Mouse (Mus musculus): ENCODE results near the gene Lat2.
"Not testable (repeated sequence)": the region's sequence is repeated elsewhere in the genome, so short reads cannot be mapped to it uniquely, and the experiment has no call there.

Gene Lat2

DNA sequence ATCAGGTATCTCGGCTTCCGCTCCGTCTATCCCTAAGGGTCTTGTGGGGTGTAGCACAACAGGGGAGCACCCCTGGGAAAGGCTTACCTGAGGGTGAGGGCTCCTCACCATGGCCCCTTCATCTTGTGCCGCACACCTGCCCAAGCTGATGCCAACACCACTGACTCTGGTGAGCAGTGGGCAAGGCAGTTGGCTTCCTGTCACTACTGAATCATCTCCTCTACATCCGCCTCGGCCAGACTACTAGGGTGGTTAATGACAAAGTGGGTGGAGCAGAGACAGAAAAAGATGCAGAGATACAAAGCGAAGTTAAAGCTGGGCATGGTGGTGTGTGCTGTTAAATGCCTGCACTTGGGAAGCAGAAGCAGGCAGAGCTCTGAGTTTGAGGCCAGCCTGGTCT lies at the start of gene Lat2:
TSS of gene Lat2 (minus strand) at position 224 of the 400 bp plus-strand sequence.
- DNase-seq (ENCODE audit: low spot score in 2 of 2) = no peak

DNA sequence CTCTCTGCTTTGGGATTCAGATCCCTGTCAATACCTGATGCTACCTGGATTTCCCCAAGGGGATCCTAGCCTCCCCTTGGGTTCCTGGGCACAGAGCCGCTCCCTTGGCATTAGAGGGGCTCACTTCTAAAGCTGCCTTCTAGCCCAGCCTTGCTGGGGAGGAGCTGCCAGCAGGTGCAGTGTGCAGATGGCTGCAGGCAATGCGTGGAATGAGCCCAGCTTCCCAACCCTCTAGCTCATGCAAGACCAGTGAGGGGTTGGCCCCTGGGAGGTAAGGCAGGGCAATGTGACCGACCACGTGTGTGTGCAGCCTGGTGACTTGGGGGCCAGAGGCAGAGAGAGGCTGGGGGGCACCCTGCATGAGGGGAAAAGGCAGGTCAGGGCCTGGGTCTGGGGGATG lies 41.9 kb upstream of the Lat2 start:
- no peak for DNase-seq (ENCODE audit: low spot score in 2 of 2)

DNA sequence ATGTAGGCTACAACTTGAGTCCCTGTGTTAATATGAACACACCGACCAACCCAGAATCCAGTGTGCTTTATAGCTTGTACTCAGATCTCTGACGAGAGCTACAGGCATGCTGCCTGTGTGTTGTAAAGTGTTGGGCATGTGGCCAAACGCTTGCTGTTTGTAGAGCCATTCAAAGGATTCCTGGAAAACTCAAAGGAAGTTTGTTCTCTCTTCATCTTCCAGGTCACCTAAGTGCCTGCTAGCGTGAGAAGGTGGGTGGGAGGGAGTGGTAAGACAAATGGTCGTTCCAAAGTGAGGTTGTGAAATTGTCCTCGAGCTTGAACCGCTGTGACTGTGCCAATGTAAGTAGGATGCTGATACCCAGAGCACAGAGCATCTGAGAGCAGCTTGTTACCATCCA lies 37.2 kb upstream of the Lat2 start:
- DNase-seq (ENCODE audit: low spot score in 2 of 2) = no peak

DNA sequence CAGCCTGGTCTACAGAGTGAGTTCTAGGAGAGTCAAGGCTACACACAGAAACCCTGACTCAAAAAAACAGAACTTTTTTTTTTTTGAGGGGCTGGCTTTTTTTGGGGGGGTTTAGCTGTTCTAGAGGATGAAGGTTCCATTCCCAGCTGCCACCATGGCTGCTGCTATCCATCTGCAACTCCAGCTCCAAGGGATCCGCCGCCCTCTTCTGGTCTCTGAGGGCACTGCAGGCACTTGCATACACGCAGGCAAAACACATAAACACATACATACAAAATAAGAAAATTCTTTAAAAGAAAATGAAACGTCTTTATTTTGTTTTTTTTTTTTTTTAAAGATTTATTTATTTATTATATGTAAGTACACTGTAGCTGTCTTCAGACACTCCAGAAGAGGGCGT lies 36.1 kb upstream of the Lat2 start:
- DNase-seq (ENCODE audit: low spot score in 2 of 2) = peak in 1 of 2 experiments; percentile 41

DNA sequence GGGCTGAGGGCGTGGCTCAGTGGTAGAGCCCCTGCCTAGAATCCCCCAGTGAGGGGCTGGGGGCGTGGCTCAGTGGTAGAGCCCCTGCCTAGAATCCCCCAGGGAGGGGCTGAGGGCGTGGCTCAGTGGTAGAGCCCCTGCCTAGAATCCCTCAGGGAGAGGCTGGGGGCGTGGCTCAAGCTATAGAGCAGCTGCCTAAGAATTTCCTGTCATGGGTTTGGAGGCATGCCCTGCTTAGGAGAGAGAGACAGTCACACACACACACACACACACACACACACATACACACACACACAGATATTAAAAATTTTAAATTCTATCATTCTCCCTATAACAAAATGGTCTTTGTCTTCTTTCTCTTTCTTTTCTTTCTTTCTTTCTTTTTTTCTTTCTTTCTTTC lies 34.2 kb upstream of the Lat2 start:
- DNase-seq (ENCODE audit: low spot score in 2 of 2) = not testable (repeated sequence)

DNA sequence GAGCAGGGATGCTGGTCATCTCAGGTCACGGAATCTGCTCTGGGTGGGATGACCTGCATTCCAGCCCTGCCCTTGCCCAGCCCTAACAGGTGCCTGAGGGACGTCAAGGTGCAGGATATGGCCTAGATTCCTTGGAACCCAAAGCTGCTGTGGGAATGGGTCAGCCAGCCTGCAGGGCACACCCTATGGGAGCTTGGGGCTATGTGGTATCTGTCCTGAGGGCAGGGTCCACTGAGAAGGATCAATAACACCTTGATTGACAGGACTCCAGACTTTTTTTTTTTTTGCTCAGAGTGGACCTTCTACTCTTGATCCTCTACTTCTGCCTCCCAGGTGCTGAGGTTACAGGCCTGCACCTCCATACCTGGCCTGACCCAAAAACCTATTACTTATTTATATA lies 32.6 kb upstream of the Lat2 start:
- DNase-seq (ENCODE audit: low spot score in 2 of 2) = no peak

DNA sequence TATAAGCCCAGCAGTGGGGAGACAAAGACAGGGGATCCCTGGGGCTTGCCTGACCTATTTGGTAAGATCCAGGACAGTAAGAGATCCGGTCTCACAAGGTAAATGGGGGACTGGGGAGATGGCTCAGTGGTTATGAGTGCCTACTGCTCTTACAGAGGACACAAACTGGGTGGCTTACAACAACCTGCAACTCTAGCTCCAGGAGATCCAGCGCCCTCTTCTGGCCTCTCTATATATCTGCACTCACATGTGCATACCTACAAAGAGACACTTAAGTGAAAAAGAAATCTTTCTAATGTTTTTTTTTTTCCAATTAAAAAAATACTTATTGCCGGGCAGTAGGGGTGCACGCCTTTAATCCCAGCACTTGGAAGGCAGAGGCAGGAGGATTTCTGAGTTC lies 31.6 kb upstream of the Lat2 start:
- DNase-seq (ENCODE audit: low spot score in 2 of 2) = no peak

DNA sequence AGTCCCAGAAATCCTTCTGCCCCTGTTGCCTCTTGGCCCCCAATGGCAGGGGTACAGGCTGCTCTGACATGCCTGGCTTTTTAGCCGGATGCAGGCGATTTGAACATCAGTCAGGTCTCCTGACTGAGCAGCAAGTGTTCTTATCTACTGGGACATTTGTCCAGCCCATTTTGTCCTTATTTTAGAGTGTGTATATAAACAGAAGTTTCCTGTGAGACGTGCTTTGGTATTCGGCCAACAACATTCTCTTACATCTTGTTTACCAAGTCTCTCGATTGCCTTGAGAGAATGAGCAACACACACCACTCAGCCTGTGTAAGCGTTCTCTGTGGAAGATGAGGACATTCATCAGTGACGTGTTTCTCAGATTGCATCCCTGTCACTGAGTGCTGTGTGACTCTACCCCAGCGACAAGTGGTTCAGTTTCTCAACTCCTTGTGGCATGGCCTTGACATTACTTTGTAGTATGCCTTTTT lies 29.9 kb upstream of the Lat2 start:
- no peak for DNase-seq (ENCODE audit: low spot score in 2 of 2)

DNA sequence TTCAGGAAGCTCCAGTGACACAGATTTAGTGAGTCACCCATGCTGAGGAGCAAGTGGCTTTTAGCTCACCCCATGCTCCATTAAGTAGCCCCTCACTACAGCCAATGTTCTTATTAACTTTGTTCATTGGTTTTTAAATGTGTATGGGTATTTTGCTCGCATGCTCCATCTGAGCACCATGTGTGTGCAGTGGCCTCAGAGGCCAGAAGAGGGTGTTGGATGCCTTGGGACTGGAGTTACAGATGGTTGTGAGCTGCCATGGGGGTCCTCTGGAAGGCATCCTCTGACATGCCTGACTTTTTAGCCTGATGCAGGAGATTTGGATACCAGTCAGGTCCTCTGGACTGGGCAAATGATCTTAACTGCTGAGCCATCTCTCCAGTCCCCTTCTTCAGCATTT lies 29.3 kb upstream of the Lat2 start:
- DNase-seq (ENCODE audit: low spot score in 2 of 2) = no peak

DNA sequence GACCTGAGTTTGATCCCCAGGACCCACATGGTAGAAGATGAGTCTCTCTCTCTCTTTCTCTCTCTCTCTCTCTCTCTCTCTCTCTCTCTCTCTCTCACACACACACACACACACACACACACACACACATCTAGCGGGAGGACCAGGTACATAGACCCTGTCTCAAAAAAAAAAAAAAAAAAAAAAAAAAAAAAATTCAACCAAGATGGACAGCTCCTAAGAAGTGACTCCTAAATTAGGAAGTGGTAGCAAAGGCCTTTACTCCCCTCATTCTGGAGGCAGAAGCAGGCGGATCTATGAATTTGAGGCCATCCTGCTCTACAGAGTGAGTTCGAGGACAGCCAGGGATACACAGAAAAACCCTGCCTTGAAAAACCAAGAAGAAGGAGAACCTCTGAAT lies 25.5 kb upstream of the Lat2 start:
- DNase-seq (ENCODE audit: low spot score in 2 of 2) = no peak

DNA sequence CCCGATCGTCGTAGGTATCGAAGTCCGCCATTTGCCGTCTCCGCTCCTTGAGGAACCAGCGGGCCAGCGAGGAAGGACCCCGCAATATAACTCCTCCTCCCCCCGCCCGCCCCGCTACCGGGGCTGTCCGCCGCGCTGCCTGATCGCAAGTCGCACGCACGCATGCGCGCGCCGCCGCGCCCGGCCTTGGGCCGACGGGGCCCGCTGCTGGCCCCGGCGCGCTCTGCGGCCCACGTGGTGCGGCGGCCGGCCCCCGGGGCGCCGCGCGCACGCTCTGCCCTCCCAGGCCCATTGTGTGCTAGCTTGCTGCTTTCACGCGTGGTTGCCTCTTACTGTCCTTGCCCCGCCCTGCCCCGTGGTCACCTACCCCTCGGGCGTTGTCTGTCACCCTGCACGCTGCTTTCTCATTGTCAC lies 24.5 kb upstream of the Lat2 start, which contains the start of gene Eif4h:
TSS of gene Eif4h (minus strand) at position 222 of the 414 bp plus-strand sequence.
- DNase-seq (ENCODE audit: low spot score in 2 of 2) = peak; percentile 88 to 96

DNA sequence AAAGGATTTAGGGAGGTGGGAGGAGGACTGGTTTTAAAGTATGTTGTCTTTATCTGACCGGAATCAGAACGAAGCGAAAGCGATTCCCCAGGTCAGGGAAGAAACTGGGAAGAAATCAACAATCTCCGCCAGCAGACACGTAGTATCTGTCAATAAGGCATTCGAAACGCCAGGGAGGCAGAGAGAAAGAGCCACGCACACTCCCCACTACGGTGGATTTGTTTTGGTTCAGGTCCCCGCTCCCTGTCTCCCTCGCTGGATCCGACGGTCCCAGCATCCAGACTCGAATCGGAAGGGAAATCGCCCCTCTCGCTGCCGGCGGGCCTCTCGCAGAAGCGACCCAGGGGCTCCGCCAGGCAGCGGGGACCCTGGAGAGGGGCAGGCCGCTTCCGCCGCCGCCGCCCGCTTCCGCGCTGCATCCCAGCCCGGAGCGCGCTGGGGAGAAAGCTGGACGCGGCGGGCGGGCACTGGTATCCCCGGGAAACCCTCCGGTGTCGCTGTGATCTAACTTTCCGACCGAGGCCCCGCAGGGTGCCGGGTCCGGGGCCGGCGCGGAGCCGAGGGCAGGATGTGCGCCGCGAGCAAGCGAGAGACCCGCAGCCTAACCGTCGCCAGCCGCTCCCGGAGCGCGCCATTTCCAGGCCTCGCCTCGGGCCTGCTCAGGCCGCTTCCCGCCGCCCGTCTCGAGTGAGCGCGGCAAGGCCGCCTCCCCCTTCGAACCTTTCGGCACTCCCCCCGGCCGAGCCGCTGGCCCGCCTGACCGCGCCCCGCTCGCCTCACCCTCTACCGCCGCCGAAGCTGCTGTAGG lies 23.8 kb upstream of the Lat2 start:
- no peak for DNase-seq (ENCODE audit: low spot score in 2 of 2)

DNA sequence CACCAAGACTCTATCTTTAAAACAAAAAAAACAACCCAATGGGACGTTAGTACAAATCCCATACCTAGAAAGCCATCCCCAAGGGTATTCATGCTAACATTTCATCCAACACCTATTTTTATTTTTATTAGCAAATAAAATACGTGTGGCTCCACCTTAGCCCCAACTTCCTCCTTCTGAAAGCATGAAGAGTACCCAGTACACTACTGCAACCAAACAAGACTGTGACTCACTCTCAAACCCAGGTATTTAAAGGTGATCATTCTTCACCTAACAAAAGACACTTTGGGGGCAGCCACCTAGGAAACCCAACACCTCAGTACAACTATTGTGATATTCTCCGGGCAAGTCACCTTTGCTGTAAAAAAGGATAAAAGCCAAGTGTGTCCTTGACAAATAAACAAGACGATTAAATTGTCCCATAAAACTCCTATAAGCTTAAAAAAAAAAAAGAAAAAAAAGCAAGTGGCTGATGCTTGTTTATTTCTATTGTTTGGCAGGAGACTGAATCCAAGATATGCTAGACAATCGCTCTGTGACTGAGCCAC lies 23.1 kb upstream of the Lat2 start:
- no peak for DNase-seq (ENCODE audit: low spot score in 2 of 2)

DNA sequence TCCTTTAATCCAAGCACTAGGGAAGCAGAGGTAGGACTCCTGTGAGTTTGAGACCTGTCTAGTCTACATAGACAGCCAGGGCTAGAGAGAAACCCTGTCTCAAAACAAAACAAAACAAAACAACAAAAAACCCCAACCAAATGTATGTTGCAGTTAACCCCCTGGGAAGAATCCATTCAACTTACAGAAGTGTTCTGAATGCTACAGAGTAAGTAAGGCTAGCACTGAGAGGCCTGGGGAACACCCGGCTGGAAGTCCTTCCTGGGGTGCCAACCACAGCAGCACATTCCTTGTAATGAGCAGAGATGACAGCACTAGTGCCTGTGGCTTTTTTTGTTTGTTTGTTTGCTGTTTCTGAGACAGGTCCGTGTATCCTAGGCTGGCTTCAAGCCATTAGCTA lies 18.0 kb upstream of the Lat2 start:
- DNase-seq (ENCODE audit: low spot score in 2 of 2) = no peak

DNA sequence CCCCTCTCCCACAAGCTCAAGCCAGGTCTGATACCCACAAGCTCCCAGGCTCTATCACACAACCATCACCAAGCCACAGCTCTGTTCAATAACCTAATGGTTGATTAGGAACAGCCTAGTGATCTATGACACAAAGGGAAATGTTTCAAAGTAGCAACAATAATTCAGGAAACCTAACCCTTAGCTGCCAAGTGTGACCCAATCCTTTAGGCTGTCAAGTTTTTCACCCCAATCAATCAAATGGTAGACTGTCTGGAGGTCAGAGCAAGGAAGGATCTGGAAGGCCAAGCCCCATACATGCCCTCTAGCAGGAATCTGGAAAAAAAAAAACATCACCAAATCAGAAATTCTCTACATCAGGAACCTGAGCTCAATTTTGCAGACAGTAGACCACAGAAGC lies 16.0 kb upstream of the Lat2 start:
- no peak for DNase-seq (ENCODE audit: low spot score in 2 of 2)

DNA sequence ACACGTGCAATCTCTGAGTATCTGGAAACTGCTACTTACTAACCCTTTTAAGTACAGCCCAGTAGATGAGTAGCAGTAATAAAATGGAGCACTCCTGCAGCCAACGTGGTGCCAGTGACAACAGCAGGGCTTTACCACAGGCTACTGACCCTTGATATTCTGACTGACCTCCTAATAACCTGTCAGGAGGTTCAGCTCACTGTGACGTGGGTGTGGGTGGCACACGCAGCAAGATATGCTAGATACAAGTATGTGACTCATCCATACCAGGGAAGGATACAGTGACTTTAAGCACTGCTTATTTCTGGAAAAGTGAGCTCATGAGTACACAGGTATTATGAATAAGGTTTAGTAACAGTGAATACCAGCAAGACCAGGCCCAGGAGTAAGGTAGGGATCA lies 14.7 kb upstream of the Lat2 start:
- DNase-seq (ENCODE audit: low spot score in 2 of 2) = no peak

DNA sequence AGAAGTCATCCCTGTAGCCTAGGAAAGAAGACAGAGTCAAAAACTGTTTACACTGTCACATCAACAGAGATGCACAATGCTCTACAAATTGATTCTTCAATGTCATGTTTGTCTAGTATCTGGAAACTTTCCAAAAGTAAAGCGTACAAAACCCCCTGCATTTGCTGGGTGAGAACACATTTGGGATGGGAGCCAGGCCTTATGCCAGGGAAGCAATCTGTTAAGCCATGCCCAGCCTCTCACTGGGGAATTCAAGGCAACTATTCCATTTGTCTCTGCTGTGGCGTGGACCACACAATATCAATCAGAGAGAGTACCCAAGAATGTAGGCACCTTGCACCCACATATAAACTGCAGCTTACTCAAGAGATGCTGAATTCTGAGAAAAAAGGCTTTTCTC lies 7.2 kb upstream of the Lat2 start:
- DNase-seq (ENCODE audit: low spot score in 2 of 2) = no peak

DNA sequence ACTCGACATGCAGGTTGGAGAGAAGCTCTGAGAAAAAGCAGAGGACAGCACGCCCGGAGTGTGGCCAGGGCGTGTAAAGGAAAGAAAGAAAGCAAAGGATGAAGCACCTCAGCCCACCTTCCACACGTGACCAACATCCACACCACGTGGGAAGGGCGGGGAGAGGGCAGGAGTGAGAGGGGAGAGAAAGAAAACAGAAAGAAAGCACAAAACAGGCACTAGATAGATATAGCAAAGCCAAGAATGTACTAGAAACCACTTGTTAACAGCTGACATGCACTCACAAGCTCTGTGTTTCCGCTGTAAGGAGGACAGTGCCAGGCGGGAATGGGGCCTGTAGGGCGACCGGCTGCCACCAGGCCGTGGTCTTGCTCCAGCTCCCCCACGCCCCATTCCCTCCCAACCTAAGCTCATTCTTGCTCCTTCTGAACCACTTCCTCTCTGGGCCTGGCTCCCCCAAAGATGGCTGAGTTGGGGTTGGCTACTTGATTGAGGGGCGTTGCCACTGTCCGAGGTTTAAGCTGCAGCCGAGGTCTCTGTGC lies 6.3 kb upstream of the Lat2 start:
- no peak for DNase-seq (ENCODE audit: low spot score in 2 of 2)

DNA sequence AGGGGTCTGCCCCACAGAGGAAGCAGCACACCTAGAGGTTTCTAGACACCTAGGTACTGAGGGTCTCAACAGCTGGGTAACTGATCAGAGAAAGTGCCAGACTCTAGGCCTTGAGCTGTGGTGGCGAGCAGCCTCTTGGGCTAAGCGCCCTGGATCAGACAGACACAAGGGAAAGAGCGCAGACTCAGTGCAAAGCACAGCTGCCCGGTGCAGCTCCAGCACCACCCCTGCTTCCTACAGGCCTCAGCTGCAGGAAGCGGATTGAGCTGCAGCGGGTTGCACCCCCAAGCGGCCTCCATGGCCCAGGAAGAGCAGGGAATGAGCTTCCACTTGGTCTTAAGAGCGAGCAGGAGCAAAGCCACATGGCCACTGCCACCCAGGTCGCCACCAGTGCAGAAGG lies 5.6 kb upstream of the Lat2 start:
- DNase-seq (ENCODE audit: low spot score in 2 of 2) = no peak

DNA sequence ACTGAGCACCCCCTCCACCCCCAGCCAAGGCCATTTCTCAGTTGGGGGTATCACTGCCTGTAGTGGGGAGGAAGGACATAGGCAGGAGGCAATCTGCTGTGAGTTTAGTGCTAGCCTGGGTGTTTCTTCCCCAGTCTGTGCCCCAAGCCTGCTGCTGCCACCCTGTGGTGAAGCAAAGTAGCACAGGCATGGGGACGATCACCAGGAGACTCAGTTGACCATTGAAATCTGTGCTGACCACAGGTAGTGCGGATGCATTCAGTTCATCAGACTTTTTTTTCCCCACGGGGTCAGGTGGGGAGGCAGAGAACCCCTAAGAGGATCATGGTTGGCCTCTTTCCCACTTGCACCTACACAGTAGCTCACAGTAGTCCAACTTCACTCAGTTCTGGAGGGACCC lies 2.2 kb upstream of the Lat2 start:
- peak in 1 of 2 experiments; percentile 76 for DNase-seq (ENCODE audit: low spot score in 2 of 2)

DNA sequence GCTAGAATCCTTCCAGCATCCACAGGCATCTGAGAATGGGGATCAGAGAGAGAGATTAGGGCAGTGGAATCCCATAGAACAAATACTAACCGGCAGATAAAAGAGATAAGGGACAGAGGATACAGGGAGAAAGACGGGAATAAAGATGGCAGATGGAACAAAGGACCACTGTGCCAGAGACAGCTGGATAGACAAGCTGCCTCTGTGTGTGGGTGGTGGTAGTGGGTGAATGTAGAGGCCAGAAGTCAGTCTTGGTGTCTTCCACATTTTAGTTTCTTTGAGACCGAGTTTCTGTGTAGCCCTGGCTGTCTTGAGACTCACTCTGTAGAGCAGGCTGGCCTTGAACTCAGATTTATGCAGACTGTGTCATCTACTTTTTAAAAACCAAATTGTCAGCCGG lies 955 bp upstream of the Lat2 start:
- DNase-seq (ENCODE audit: low spot score in 2 of 2) = no peak

DNA sequence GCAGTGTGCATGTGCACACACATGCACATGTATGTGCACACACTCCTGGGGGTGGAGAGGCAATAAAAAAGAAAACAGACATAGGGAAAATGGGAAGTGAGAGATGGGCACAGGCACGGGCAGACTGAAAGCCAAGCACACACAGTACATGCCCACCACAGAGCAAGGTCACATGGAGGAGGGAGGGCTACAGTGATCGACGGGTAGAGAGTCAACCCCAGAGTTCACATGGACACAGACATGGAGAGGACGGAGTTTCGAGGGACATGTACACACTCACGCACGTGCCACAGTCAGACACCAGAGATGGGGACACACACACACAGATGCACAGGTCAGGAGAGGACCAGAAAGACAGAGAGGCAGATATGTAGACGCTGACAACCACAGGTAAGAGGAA lies 555 bp upstream of the Lat2 start:
- no peak for DNase-seq (ENCODE audit: low spot score in 2 of 2)

DNA sequence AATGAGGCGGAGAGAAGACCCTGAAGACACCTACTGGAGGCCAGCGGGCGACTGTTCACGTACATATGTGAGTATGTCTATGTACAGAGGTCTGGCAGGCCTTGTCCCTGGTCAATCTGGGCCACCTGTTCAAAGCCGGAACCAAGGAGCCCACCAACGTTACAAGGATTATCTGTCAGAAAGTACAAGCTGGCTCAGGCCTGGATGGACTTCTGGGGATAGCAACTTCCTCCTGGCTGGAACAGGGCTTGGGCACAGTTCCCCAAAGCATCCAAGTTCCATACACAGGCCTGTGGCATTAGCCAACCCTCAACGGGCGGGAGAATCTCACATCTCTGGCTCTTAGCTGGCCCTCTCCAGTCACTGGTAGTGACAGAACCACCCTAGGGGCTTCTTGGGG lies 529 bp downstream of the Lat2 start:
- DNase-seq (ENCODE audit: low spot score in 2 of 2) = no peak

All from left cerebral cortex, adult 9 months (tissue).